Mouse (Mus musculus): ENCODE measurements at regions not wholly inside any gene's neighbourhood (a gene's known extent, or its start where the extent isn't known, plus 50 kb on each side); places are given as distances from the start of the nearest gene placed in this dataset.

DNA sequence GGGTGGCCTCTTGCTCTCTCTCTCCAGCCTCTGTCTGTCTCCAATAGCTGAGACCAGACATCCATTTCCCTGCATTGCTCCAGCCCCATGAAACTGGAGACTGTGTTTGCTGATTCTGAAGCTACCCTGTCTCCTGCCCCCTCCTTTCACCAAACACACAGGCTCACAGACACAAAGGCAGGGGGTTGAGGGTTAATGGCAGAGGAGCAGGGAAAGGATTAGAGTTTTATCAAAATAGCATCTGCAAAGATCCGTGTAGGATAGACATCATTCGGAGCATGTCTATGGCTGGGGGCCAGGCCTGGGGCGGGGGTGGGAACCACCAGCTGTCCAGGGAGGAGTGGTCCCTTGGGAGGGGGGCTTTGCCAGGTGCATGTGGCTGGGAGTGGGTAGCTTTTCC is 73.9 kb upstream of the Tnp1 start:
- Histone ChIP-seq H3K36me3 (replicated peaks) (no peaks in the 10 kb centered on the region), H3K4me3 (ENCODE audit: low read depth, low read length) (no peak overlapping the region), H3K27me3 (ENCODE audit: insufficient read depth, low read length) (peaks cover 5% of the 10 kb centered on the region; the same call in 1 of the 2 replicates), H3K9me3 (replicated peaks) (no peaks in the 10 kb centered on the region), H3K4me1 (ENCODE audit: insufficient read depth, low read depth, low read length) (peaks cover 3% of the 10 kb centered on the region; the same call in 1 of the 2 replicates)
- no peak for DNase-seq (ENCODE audit: low spot score)
- TF ChIP-seq CTCF (IDR thresholded peaks at IDR 0.05; ENCODE audit: low read depth, low read length) (no peak), POLR2AphosphoS5 (IDR thresholded peaks at IDR 0.05; ENCODE audit: insufficient replicate concordance, low read depth, low read length) (no peak)
- ATAC-seq (ENCODE audit: extremely low read depth, insufficient number of reproducible peaks, low FRiP score, poor library complexity, severe bottlenecking), result no peak

- Histone ChIP-seq H3K4me1 (ENCODE audit: insufficient read depth, low read depth, low read length) (no peaks in the 10 kb centered on the region; the same call in 1 of the 2 replicates), H3K36me3 (replicated peaks) (no peaks in the 10 kb centered on the region), H3K9me3 (replicated peaks) (no peaks in the 10 kb centered on the region), H3K4me3 (ENCODE audit: low read depth, low read length) (no peak overlapping the region), H3K27me3 (ENCODE audit: insufficient read depth, low read length) (peaks cover 5% of the 10 kb centered on the region; the same call in 1 of the 2 replicates)
- no peak for DNase-seq (ENCODE audit: low spot score)
- TF ChIP-seq CTCF (IDR thresholded peaks at IDR 0.05; ENCODE audit: low read depth, low read length) (no peak), POLR2AphosphoS5 (IDR thresholded peaks at IDR 0.05; ENCODE audit: insufficient replicate concordance, low read depth, low read length) (no peak), GATA1 (IDR thresholded peaks at IDR 0.05; ENCODE audit: borderline replicate concordance, low read length) (no peak), GATA2 (IDR thresholded peaks at IDR 0.05; ENCODE audit: borderline replicate concordance, low read depth, low read length) (no peak), TAL1 (conservative IDR thresholded peaks at IDR 0.05; ENCODE audit: low read depth, low read length) (no peak)
- ATAC-seq (ENCODE audit: extremely low read depth, insufficient number of reproducible peaks, low FRiP score, poor library complexity, severe bottlenecking), result no peak
Measured at GRCm38 (mm10) chr1:73088494-73088893, 72.8 kb upstream of the Tnp1 start.

- no peak overlapping the region for H3K4me3 ChIP-seq (ENCODE audit: low read depth, low read length)
- DNase-seq (ENCODE audit: low spot score), result no peak
- H3K4me1 ChIP-seq (ENCODE audit: insufficient read depth, low read depth, low read length), result no peaks in the 10 kb centered on the region; the same call in 1 of the 2 replicates
- no peaks in the 10 kb centered on the region for H3K9me3 ChIP-seq (replicated peaks)
- no peak for ATAC-seq (ENCODE audit: extremely low read depth, insufficient number of reproducible peaks, low FRiP score, poor library complexity, severe bottlenecking)
- no peak for TF ChIP-seq GATA2 (IDR thresholded peaks at IDR 0.05; ENCODE audit: borderline replicate concordance, low read depth, low read length)
- TF ChIP-seq TAL1 (conservative IDR thresholded peaks at IDR 0.05; ENCODE audit: low read depth, low read length), result no peak
- no peak for TF ChIP-seq POLR2AphosphoS5 (IDR thresholded peaks at IDR 0.05; ENCODE audit: insufficient replicate concordance, low read depth, low read length)
- no peak for TF ChIP-seq GATA1 (IDR thresholded peaks at IDR 0.05; ENCODE audit: borderline replicate concordance, low read length)
- no peak for TF ChIP-seq CTCF (IDR thresholded peaks at IDR 0.05; ENCODE audit: low read depth, low read length)
- H3K27me3 ChIP-seq (ENCODE audit: insufficient read depth, low read length), result peaks cover 8% of the 10 kb centered on the region; the same call in 1 of the 2 replicates
- no peaks in the 10 kb centered on the region for H3K36me3 ChIP-seq (replicated peaks)
Measured at GRCm38 (mm10) chr1:73084946-73085345, 69.2 kb upstream of the Tnp1 start.

DNA sequence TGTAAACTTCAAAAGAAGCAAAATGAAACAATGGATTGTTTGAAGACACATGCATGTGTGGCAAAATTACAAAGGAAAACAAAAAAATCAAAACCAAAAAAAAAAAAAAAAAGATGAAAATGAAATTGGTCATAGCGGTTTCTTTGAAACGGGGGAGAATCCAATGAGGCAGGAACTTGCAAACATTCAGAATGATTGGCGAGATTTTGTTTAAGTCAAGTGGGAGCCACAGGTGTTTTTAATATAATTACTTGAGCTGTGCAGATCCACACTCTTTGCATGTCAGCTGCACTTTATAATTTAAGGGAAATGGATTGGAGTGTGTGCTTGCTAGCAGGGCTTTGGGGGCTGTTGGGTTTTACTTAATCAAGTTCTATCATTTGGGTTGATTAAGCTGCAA is 67.7 kb upstream of the Tnp1 start:
- Histone ChIP-seq H3K4me1 (ENCODE audit: insufficient read depth, low read depth, low read length) (peaks cover 6% of the 10 kb centered on the region; the same call in 1 of the 2 replicates), H3K36me3 (replicated peaks) (no peaks in the 10 kb centered on the region), H3K9me3 (replicated peaks) (no peaks in the 10 kb centered on the region), H3K4me3 (ENCODE audit: low read depth, low read length) (no peak overlapping the region), H3K27me3 (ENCODE audit: insufficient read depth, low read length) (0 out of 2 replicates have a peak, but pooled peaks cover 3% of the 10 kb centered on the region)
- no peak for ATAC-seq (ENCODE audit: extremely low read depth, insufficient number of reproducible peaks, low FRiP score, poor library complexity, severe bottlenecking)
- no peak for DNase-seq (ENCODE audit: low spot score)
- TF ChIP-seq GATA2 (IDR thresholded peaks at IDR 0.05; ENCODE audit: borderline replicate concordance, low read depth, low read length) (no peak), TAL1 (conservative IDR thresholded peaks at IDR 0.05; ENCODE audit: low read depth, low read length) (no peak), GATA1 (IDR thresholded peaks at IDR 0.05; ENCODE audit: borderline replicate concordance, low read length) (no peak), POLR2AphosphoS5 (IDR thresholded peaks at IDR 0.05; ENCODE audit: insufficient replicate concordance, low read depth, low read length) (no peak), CTCF (IDR thresholded peaks at IDR 0.05; ENCODE audit: low read depth, low read length) (no peak)

DNA sequence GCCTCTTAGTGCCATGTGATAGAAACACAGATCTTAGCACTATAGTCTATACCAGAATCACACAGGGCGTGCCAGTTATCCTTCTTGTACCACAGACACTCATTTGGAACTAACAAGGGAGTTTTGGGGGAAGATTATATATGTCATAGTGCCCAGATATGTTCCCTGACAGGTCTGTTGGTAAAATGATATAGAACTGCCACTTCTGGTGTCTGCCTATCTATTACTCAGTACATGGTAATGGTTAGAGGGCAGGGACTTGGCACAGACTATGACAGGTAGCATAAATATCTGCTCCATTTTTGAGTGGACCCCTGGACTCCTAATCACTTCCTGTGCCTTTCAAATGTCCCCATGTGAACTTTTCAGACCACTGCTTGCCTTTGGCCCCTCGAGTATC is 63.8 kb upstream of the Tnp1 start:
- TF ChIP-seq POLR2AphosphoS5 (IDR thresholded peaks at IDR 0.05; ENCODE audit: insufficient replicate concordance, low read depth, low read length), result no peak
- TF ChIP-seq GATA1 (IDR thresholded peaks at IDR 0.05; ENCODE audit: borderline replicate concordance, low read length), result no peak
- no peak for TF ChIP-seq CTCF (IDR thresholded peaks at IDR 0.05; ENCODE audit: low read depth, low read length)
- no peak for TF ChIP-seq TAL1 (conservative IDR thresholded peaks at IDR 0.05; ENCODE audit: low read depth, low read length)
- no peak for TF ChIP-seq GATA2 (IDR thresholded peaks at IDR 0.05; ENCODE audit: borderline replicate concordance, low read depth, low read length)
- Histone ChIP-seq H3K27me3 (ENCODE audit: insufficient read depth, low read length) (peaks cover 7% of the 10 kb centered on the region; the same call in 1 of the 2 replicates), H3K4me3 (ENCODE audit: low read depth, low read length) (no peak overlapping the region), H3K9me3 (replicated peaks) (no peaks in the 10 kb centered on the region), H3K4me1 (ENCODE audit: insufficient read depth, low read depth, low read length) (peaks cover 24% of the 10 kb centered on the region), H3K36me3 (replicated peaks) (no peaks in the 10 kb centered on the region)
- DNase-seq (ENCODE audit: low spot score) (no peak), ATAC-seq (ENCODE audit: extremely low read depth, insufficient number of reproducible peaks, low FRiP score, poor library complexity, severe bottlenecking) (no peak)

DNA sequence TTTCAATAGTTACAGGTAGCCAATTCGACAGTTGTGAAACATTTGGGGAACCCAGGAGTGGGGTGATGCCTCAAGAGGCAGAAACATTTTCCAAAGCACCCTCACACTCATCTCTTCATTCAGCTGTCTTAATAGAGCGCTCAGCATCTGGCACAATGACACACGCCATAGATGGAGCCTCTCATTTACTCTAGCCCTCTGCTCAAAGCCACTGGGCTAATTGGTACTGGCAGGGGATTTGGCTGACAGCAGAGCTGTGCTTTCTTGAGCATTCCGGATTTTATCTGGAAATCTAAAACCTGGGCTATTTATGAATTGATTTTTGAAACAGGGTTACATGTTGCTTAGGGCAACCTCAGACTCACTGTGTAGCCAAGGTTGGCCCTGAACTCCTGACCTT is 61.4 kb upstream of the Tnp1 start:
- Histone ChIP-seq H3K36me3 (replicated peaks) (no peaks in the 10 kb centered on the region), H3K9me3 (replicated peaks) (no peaks in the 10 kb centered on the region), H3K4me1 (ENCODE audit: insufficient read depth, low read depth, low read length) (peaks cover 46% of the 10 kb centered on the region), H3K27me3 (ENCODE audit: insufficient read depth, low read length) (peaks cover 4% of the 10 kb centered on the region; the same call in 1 of the 2 replicates), H3K4me3 (ENCODE audit: low read depth, low read length) (no peak overlapping the region)
- ATAC-seq (ENCODE audit: extremely low read depth, insufficient number of reproducible peaks, low FRiP score, poor library complexity, severe bottlenecking) (no peak), DNase-seq (ENCODE audit: low spot score) (no peak)
- TF ChIP-seq CTCF (IDR thresholded peaks at IDR 0.05; ENCODE audit: low read depth, low read length) (no peak), POLR2AphosphoS5 (IDR thresholded peaks at IDR 0.05; ENCODE audit: insufficient replicate concordance, low read depth, low read length) (no peak), TAL1 (conservative IDR thresholded peaks at IDR 0.05; ENCODE audit: low read depth, low read length) (no peak), GATA1 (IDR thresholded peaks at IDR 0.05; ENCODE audit: borderline replicate concordance, low read length) (no peak), GATA2 (IDR thresholded peaks at IDR 0.05; ENCODE audit: borderline replicate concordance, low read depth, low read length) (no peak)
